ENCODE assay signal across 11 mouse cellular contexts in genomic region chr5:92553939-92554338, GRCm38 (mm10). TPM values are rescaled to one million over a fixed set of nuclear protein-coding genes. Genes with fewer than 3 reads are reported as not detected.
DNase-seq lines count a peak whose midpoint lies in the region; TF ChIP-seq lines count a peak whose summit lies in the region.
"Had no signal": no experiment of that assay in that cellular context is flagged by ENCODE, and none has a peak within 500 bp of the region (broad histone marks: within the 10 kb centered on the region; RNA-seq: fewer than 3 reads in every experiment).

No protein-coding gene starts in this region.

- H3K9me3 ChIP-seq in CH12.LX (replicated peaks; ENCODE audit: low read length): no peaks in the 10 kb centered on the region

- intact Hi-C loops in left cerebral cortex, adult 2 months (cut with DNase I): no loop called here
- intact Hi-C loops in heart, postnatal 25 days (cut with DNase I): loop anchor here (2.0 kb wide), 1 partner anchor 13 kb away; no protein-coding TSS in a partner anchor

- no peak for TF ChIP-seq EP300 in CH12.LX (IDR thresholded peaks at IDR 0.05; ENCODE audit: low read length)

- in situ Hi-C loops in CH12.LX (cut with MboI; ENCODE audit: low pct_ligation_motif_present, low pct_unique_long_range_greater_than_20kb, low sequenced_read_pairs): no loop called here

- no peak for DNase-seq in left cerebral cortex, adult 2 months (ENCODE audit: extremely low spot score in 1 of 2, low spot score in 2 of 2)
- no peak for DNase-seq in left cerebral cortex, adult 18-20 months (ENCODE audit: low spot score in 2 of 2)
- DNase-seq in CH12.LX (ENCODE audit: extremely low read depth) (peak; percentile 18), NIH3T3 (ENCODE audit: low read depth) (peak; percentile 9)
- peak; percentile 35 for DNase-seq in naive thymus-derived CD4-positive, alpha-beta T cell, adult 2 months (ENCODE audit: low read depth)
- no peak for DNase-seq in heart, postnatal 25 days (ENCODE audit: low spot score)
- DNase-seq in layer of hippocampus, postnatal 10 days (ENCODE audit: low spot score in 2 of 2): no peak
- DNase-seq: right cerebral cortex, adult 18-20 months had no signal

- TF ChIP-seq POLR2A in CH12.LX (IDR thresholded peaks at IDR 0.05; ENCODE audit: low read depth, low read length): no peak

- no peak overlapping the region for H3K4me3 ChIP-seq in left cerebral cortex, adult 2 months
- no peak overlapping the region for H3K4me3 ChIP-seq in CH12.LX (replicated peaks in 1 of 3; ENCODE audit: low read depth in 2 of 3, low read length in 2 of 3, poor library complexity in 1 of 3)
- H3K4me3 ChIP-seq: heart, embryonic 12.5 days had no signal

- H3K27ac ChIP-seq in left cerebral cortex, adult 2 months: no peak overlapping the region
- H3K27ac ChIP-seq in CH12.LX (ENCODE audit: insufficient read depth, low read depth): no peak overlapping the region

- no peaks in the 10 kb centered on the region for H3K27me3 ChIP-seq in CH12.LX (replicated peaks)
- H3K27me3 ChIP-seq: heart, embryonic 12.5 days had no signal

- TF ChIP-seq CTCF in left cerebral cortex, adult 2 months (IDR thresholded peaks at IDR 0.05): peak; percentile 39
- peak; percentile 26 to 42; a peak in 2 of 4 replicates for TF ChIP-seq CTCF in CH12.LX (conservative IDR thresholded peaks at IDR 0.05 in 1 of 2, IDR thresholded peaks at IDR 0.05 in 1 of 2; ENCODE audit: low read depth in 2 of 2, low read length in 2 of 2)

- H3K4me1 ChIP-seq in CH12.LX (ENCODE audit: control insufficient read depth in 1 of 2, insufficient read depth in 2 of 2): peaks cover 0 to 11% of the 10 kb centered on the region in 2 experiments; a peak in 2 of 4 replicates
- H3K4me1 ChIP-seq: heart, embryonic 12.5 days had no signal

- H3K79me2 ChIP-seq in CH12.LX (replicated peaks; ENCODE audit: control insufficient read depth, extremely low read depth, insufficient read depth, poor library complexity, severe bottlenecking): no peaks in the 10 kb centered on the region

- no peak overlapping the region for H3K9ac ChIP-seq in CH12.LX (ENCODE audit: insufficient read depth, low read depth)
- H3K9ac ChIP-seq: heart, embryonic 12.5 days had no signal

- dilution Hi-C loops in CH12.LX (cut with MboI; ENCODE audit: extremely low pct_ligation_motif_present, extremely low pct_unique_long_range_greater_than_20kb, low sequenced_read_pairs): no loop called here

- TF ChIP-seq RAD21 in CH12.LX (IDR thresholded peaks at IDR 0.05; ENCODE audit: low read depth, low read length): peak; percentile 23

- no peak overlapping the region for H3K4me2 ChIP-seq in CH12.LX (ENCODE audit: insufficient read depth, low read depth, poor library complexity, severe bottlenecking)
- H3K4me2 ChIP-seq: heart, embryonic 12.5 days had no signal

- no peaks in the 10 kb centered on the region for H3K36me3 ChIP-seq in CH12.LX (replicated peaks in 1 of 2; ENCODE audit: control insufficient read depth in 1 of 2, insufficient read depth in 1 of 2, low read length in 1 of 2)
- H3K36me3 ChIP-seq: heart, embryonic 12.5 days had no signal

TF ChIP-seq in CH12.LX, 34 proteins besides CTCF, POLR2A, EP300 and RAD21:
- no peak for TF ChIP-seq ZC3H11A (IDR thresholded peaks at IDR 0.05; ENCODE audit: low read depth, low read length)
- no peak for TF ChIP-seq SIN3A (IDR thresholded peaks at IDR 0.05; ENCODE audit: low read length)
- no peak for TF ChIP-seq TBP (conservative IDR thresholded peaks at IDR 0.05; ENCODE audit: low read depth, low read length)
- TF ChIP-seq PAX5 (IDR thresholded peaks at IDR 0.05; ENCODE audit: low read length): no peak
- TF ChIP-seq MYC (IDR thresholded peaks at IDR 0.05; ENCODE audit: low read depth, low read length): no peak
- TF ChIP-seq POLR2AphosphoS2 (IDR thresholded peaks at IDR 0.05; ENCODE audit: low read depth, low read length): no peak
- TF ChIP-seq ZKSCAN1 (IDR thresholded peaks at IDR 0.05; ENCODE audit: borderline replicate concordance, low read depth, low read length): no peak
- TF ChIP-seq USF1 (IDR thresholded peaks at IDR 0.05; ENCODE audit: low read depth, low read length): no peak
- no peak for TF ChIP-seq NELFE (IDR thresholded peaks at IDR 0.05; ENCODE audit: low read depth, low read length)
- no peak for TF ChIP-seq MEF2A (IDR thresholded peaks at IDR 0.05; ENCODE audit: borderline replicate concordance, low read depth, low read length)
- TF ChIP-seq E2F4 (IDR thresholded peaks at IDR 0.05; ENCODE audit: insufficient replicate concordance, low read depth, low read length): no peak
- TF ChIP-seq ZMIZ1 (IDR thresholded peaks at IDR 0.05; ENCODE audit: low read depth, low read length): no peak
- no peak for TF ChIP-seq MXI1 (IDR thresholded peaks at IDR 0.05; ENCODE audit: low read depth, low read length)
- TF ChIP-seq IRF4 (IDR thresholded peaks at IDR 0.05; ENCODE audit: low read depth, low read length): no peak
- TF ChIP-seq GABPA (IDR thresholded peaks at IDR 0.05; ENCODE audit: insufficient replicate concordance, low read depth, low read length): no peak
- TF ChIP-seq KAT2A (IDR thresholded peaks at IDR 0.05; ENCODE audit: insufficient replicate concordance, low read length): no peak
- no peak for TF ChIP-seq BHLHE40 (IDR thresholded peaks at IDR 0.05; ENCODE audit: low read depth, low read length)
- TF ChIP-seq JUND (conservative IDR thresholded peaks at IDR 0.05; ENCODE audit: low read depth, low read length): no peak
TF ChIP-seq in CH12.LX: peak in this region for 0.

RNA-seq across cellular contexts. Expression of gene Fam47e, which starts 0.9 kb away (rescaled TPM):
- total RNA-seq in left cerebral cortex, adult 2 months (2021): not detected
- under 1 TPM in 1 of 2 experiments, not detected in 1; 0.28 TPM for total RNA-seq in left cerebral cortex, adult 18-20 months (2021)
- not detected in 2 replicates for total RNA-seq in CH12.LX (2012; rRNA removed)
- not detected in 2 replicates for total RNA-seq in CH12.LX (2014; rRNA removed)
- polyA plus RNA-seq in CH12.LX (2012; ENCODE audit: insufficient read length, low read depth): not detected in 2 replicates
- total RNA-seq in heart, postnatal 25 days (2021): not detected
- total RNA-seq in layer of hippocampus, postnatal 10 days (2021): under 1 TPM; 0.30 to 0.80 TPM
- total RNA-seq: adrenal gland, adult 18-20 months had no signal
- polyA plus RNA-seq: heart, embryonic 12.5 days; intestine, embryonic 14.5 days had no signal

RNA-seq across cellular contexts. Expression of gene Scarb2, which starts 47.3 kb away (rescaled TPM):
- 10 to 100 TPM; 82.6 to 91.9 TPM for total RNA-seq in left cerebral cortex, adult 2 months (2021)
- total RNA-seq in left cerebral cortex, adult 18-20 months (2021): 10 to 100 TPM; 91.4 to 94.1 TPM
- total RNA-seq in CH12.LX (2012; rRNA removed) (6.0 and 9.2 TPM in 2 replicates), CH12.LX (2014; rRNA removed) (9.5 and 11.2 TPM in 2 replicates)
- 6.5 and 7.2 TPM in 2 replicates for polyA plus RNA-seq in CH12.LX (2012; ENCODE audit: insufficient read length, low read depth)
- 10 to 100 TPM; 70.5 to 74.6 TPM for total RNA-seq in heart, postnatal 25 days (2021)
- total RNA-seq in layer of hippocampus, postnatal 10 days (2021): 10 to 100 TPM; 96.3 to 98.5 TPM

RNA-seq across cellular contexts. Expression of gene Stbd1, which starts 48.9 kb away (rescaled TPM):
- under 1 TPM; 0.61 to 0.84 TPM for total RNA-seq in left cerebral cortex, adult 2 months (2021)
- 1 to 10 TPM in 1 of 2 experiments, under 1 TPM in 1; 0.73 to 1.1 TPM for total RNA-seq in left cerebral cortex, adult 18-20 months (2021)
- total RNA-seq in CH12.LX (2012; rRNA removed): 0.29 and 0.89 TPM in 2 replicates
- total RNA-seq in CH12.LX (2014; rRNA removed): 0.96 and 0.99 TPM in 2 replicates
- 0.93 and 1.3 TPM in 2 replicates for polyA plus RNA-seq in CH12.LX (2012; ENCODE audit: insufficient read length, low read depth)
- 1 to 10 TPM; 1.2 to 1.5 TPM for total RNA-seq in heart, postnatal 25 days (2021)
- total RNA-seq in layer of hippocampus, postnatal 10 days (2021): 1 to 10 TPM in 1 of 2 experiments, under 1 TPM in 1; 0.98 to 1.7 TPM

Comparison
In these comparisons a context has a peak if more than half of its experiments do, and no peak if none do; other contexts are left out.
1. DNase-seq: peak in CH12.LX (single experiment), NIH3T3 (single experiment) and naive thymus-derived CD4-positive, alpha-beta T cell, adult 2 months (single experiment); none in left cerebral cortex, adult 2 months (0 of 2), left cerebral cortex, adult 18-20 months (0 of 2), heart, postnatal 25 days (single experiment) and layer of hippocampus, postnatal 10 days (0 of 2).
2. RNA of gene Scarb2, which starts 47.3 kb away (total RNA-seq): 96.3 to 98.5 TPM in layer of hippocampus, postnatal 10 days, 91.4 to 94.1 TPM in left cerebral cortex, adult 18-20 months, 82.6 to 91.9 TPM in left cerebral cortex, adult 2 months and 70.5 to 74.6 TPM in heart, postnatal 25 days; 6.0 to 11.2 TPM in CH12.LX; every median in the first group is over 4 times any median in the second.